Mouse (Mus musculus) MEL (cell line): ENCODE results near the gene Zfpm1. TPM values are rescaled to one million over a fixed set of nuclear protein-coding genes. Genes with fewer than 3 reads are reported as not detected.

Source experiments
- DNase-seq: peaks from one replicate; pipeline ENCODE4 v3.0.0; 2011; ENCODE audit warnings: low read depth, low spot score
- H3K27ac ChIP-seq: 2 replicates; pipeline ENCODE4 v1.5.1; 2012; ENCODE audit warnings: low read depth, mild to moderate bottlenecking, control low read depth, low read length, moderate library complexity; ENCODE audit not compliant: control insufficient read depth
- H3K27me3 ChIP-seq, 2 experiments: fragments of 150-350 bp in 1 of 2; sonication (generic) in 1 of 2; 2 replicates each; pipeline ENCODE4 v1.6.1; 2012; ENCODE audit warnings: low read length in 2 of 2, mild to moderate bottlenecking in 2 of 2, improper control_type of control experiment in 1 of 2, moderate library complexity in 1 of 2; ENCODE audit not compliant: insufficient read depth in 2 of 2, control insufficient read depth in 1 of 2
- H3K36me3 ChIP-seq, 2 experiments: 2 replicates each; pipeline ENCODE4 v1.6.1; 2012 to 2014; ENCODE audit warnings: low read length in 2 of 2, improper control_type of control experiment in 1 of 2, inconsistent platforms in 1 of 2, mild to moderate bottlenecking in 1 of 2; ENCODE audit not compliant: insufficient read depth in 2 of 2, control insufficient read depth in 1 of 2
- H3K4me1 ChIP-seq, 2 experiments: fragments of 150-350 bp in 1 of 2; sonication (generic) in 1 of 2; 2 replicates each; pipeline ENCODE4 v1.6.1; 2012; ENCODE audit warnings: low read length in 2 of 2, improper control_type of control experiment in 1 of 2, mild to moderate bottlenecking in 1 of 2; ENCODE audit not compliant: insufficient read depth in 2 of 2, control insufficient read depth in 1 of 2
- H3K4me3 ChIP-seq, 2 experiments: fragments of 150-350 bp in 1 of 2; sonication (generic) in 1 of 2; 2 replicates each; pipeline ENCODE4 v1.5.1; 2012; ENCODE audit warnings: low read depth in 2 of 2, low read length in 2 of 2, mild to moderate bottlenecking in 2 of 2, moderate library complexity in 2 of 2, control low read depth in 1 of 2, improper control_type of control experiment in 1 of 2; ENCODE audit not compliant: control insufficient read depth in 1 of 2, insufficient read depth in 1 of 2
- H3K79me2 ChIP-seq: 2 replicates; pipeline ENCODE4 v1.6.1; 2012; ENCODE audit warnings: mild to moderate bottlenecking, low read length, moderate library complexity; ENCODE audit not compliant: control insufficient read depth, poor library complexity, insufficient read depth
- H3K9ac ChIP-seq: 2 replicates; pipeline ENCODE4 v1.6.1; 2012; ENCODE audit warnings: low read depth, mild to moderate bottlenecking, control low read depth, low read length, moderate library complexity; ENCODE audit not compliant: control insufficient read depth, poor library complexity, severe bottlenecking
- H3K9me3 ChIP-seq: fragments of 150-350 bp; sonication (generic); replicated peaks from 2 replicates; pipeline ENCODE4 v1.6.1; 2012; ENCODE audit warnings: mild to moderate bottlenecking, low read length, improper control_type of control experiment, moderate library complexity; ENCODE audit not compliant: insufficient read depth
- CTCF ChIP-seq, 3 experiments: IDR thresholded peaks in 2 of 3; conservative IDR thresholded peaks in 1 of 3; 2 replicates each; pipeline ENCODE4 v1.5.1; 2011 to 2012; ENCODE audit warnings: low read length in 3 of 3, low read depth in 2 of 3, mild to moderate bottlenecking in 2 of 3, improper control_type of control experiment in 1 of 3, inconsistent platforms in 1 of 3, mixed read lengths in 1 of 3, moderate library complexity in 1 of 3; ENCODE audit not compliant: control insufficient read depth in 1 of 3, insufficient read depth in 1 of 3, poor library complexity in 1 of 3, severe bottlenecking in 1 of 3
- EP300 ChIP-seq, 2 experiments: IDR thresholded peaks; 2 replicates each; pipeline ENCODE4 v1.6.1; 2011; ENCODE audit warnings: improper control_type of control experiment in 2 of 2, low read length in 2 of 2, low read depth in 1 of 2, mild to moderate bottlenecking in 1 of 2
- ETS1 ChIP-seq: IDR thresholded peaks from 2 replicates; pipeline ENCODE4 v1.6.1; 2012; ENCODE audit warnings: low read depth, mild to moderate bottlenecking, inconsistent platforms, low read length, improper control_type of control experiment, moderate library complexity
- GABPA ChIP-seq: IDR thresholded peaks from 2 replicates; pipeline ENCODE4 v1.6.1; 2012; ENCODE audit warnings: low read depth, mild to moderate bottlenecking, inconsistent platforms, low read length, improper control_type of control experiment, moderate library complexity
- GATA1 ChIP-seq: IDR thresholded peaks from 2 replicates; pipeline ENCODE4 v1.6.1; 2011; ENCODE audit warnings: low read depth, low read length, improper control_type of control experiment
- MAZ ChIP-seq: IDR thresholded peaks from 2 replicates; pipeline ENCODE4 v1.6.1; 2012; ENCODE audit warnings: low read depth, mild to moderate bottlenecking, inconsistent platforms, low read length, improper control_type of control experiment
- MXI1 ChIP-seq: IDR thresholded peaks from 2 replicates; pipeline ENCODE4 v1.6.1; 2011; ENCODE audit warnings: mild to moderate bottlenecking, low read depth, low read length, improper control_type of control experiment
- NELFE ChIP-seq: IDR thresholded peaks from 2 replicates; pipeline ENCODE4 v1.6.1; 2011; ENCODE audit warnings: low read depth, low read length, improper control_type of control experiment
- POLR2A ChIP-seq, 2 experiments: IDR thresholded peaks; 2 replicates each; pipeline ENCODE4 v1.6.1; 2011 to 2012; ENCODE audit warnings: low read length in 2 of 2, mild to moderate bottlenecking in 2 of 2, control low read depth in 1 of 2, improper control_type of control experiment in 1 of 2, low read depth in 1 of 2, moderate library complexity in 1 of 2; ENCODE audit not compliant: control insufficient read depth in 1 of 2, insufficient read depth in 1 of 2, poor library complexity in 1 of 2
- RAD21 ChIP-seq: IDR thresholded peaks from 2 replicates; pipeline ENCODE4 v1.6.1; 2011; ENCODE audit warnings: mild to moderate bottlenecking, low read depth, low read length, improper control_type of control experiment
- RCOR1 ChIP-seq: IDR thresholded peaks from 2 replicates; pipeline ENCODE4 v1.6.1; 2012; ENCODE audit warnings: low read depth, mild to moderate bottlenecking, inconsistent platforms, low read length, improper control_type of control experiment
- SIN3A ChIP-seq: IDR thresholded peaks from 2 replicates; pipeline ENCODE4 v1.6.1; 2012; ENCODE audit warnings: low read length, improper control_type of control experiment, inconsistent platforms
- SMC3 ChIP-seq: IDR thresholded peaks from 2 replicates; pipeline ENCODE4 v1.6.1; 2011; ENCODE audit warnings: low read depth, low read length, improper control_type of control experiment
- TAL1 ChIP-seq: IDR thresholded peaks from 2 replicates; pipeline ENCODE4 v1.6.1; 2012; ENCODE audit warnings: mild to moderate bottlenecking, inconsistent platforms, low read length, moderate library complexity, mixed read lengths
- TCF12 ChIP-seq: IDR thresholded peaks from 2 replicates; pipeline ENCODE4 v1.6.1; 2014; ENCODE audit warnings: low read depth, mild to moderate bottlenecking, inconsistent platforms, low read length, improper control_type of control experiment, moderate library complexity
- ZC3H11A ChIP-seq: IDR thresholded peaks from 2 replicates; pipeline ENCODE4 v1.6.1; 2012; ENCODE audit warnings: low read depth, mild to moderate bottlenecking, inconsistent platforms, low read length, improper control_type of control experiment
- ZKSCAN1 ChIP-seq: IDR thresholded peaks from 2 replicates; pipeline ENCODE4 v1.6.1; 2012; ENCODE audit warnings: low read depth, mild to moderate bottlenecking, inconsistent platforms, low read length, improper control_type of control experiment, moderate library complexity
- polyA plus RNA-seq, 2 experiments: library from polyadenylated mRNA; stranded (reverse) in 1 of 2; unstranded in 1 of 2; fragments of >175 nt in 1 of 2; fragments of >200 nt in 1 of 2; gene quantifications; 2 replicates each; pipeline versions ENCODE4 v1.2.1 to v1.2.4; 2012; ENCODE audit warnings: low replicate concordance in 2 of 2, low read depth in 1 of 2; ENCODE audit not compliant: insufficient read length in 2 of 2, insufficient read depth in 1 of 2, missing spikeins in 1 of 2
- total RNA-seq: library from RNA; depleted of rRNA; stranded (reverse); fragments of 300-350 nt; gene quantifications from 2 replicates; pipeline ENCODE4 v1.2.3, GENCODE M21; 2012

Zfpm1 gene
- total and polyA plus RNA-seq, 3 experiments: 133 to 343 (median 260) TPM

DNA sequence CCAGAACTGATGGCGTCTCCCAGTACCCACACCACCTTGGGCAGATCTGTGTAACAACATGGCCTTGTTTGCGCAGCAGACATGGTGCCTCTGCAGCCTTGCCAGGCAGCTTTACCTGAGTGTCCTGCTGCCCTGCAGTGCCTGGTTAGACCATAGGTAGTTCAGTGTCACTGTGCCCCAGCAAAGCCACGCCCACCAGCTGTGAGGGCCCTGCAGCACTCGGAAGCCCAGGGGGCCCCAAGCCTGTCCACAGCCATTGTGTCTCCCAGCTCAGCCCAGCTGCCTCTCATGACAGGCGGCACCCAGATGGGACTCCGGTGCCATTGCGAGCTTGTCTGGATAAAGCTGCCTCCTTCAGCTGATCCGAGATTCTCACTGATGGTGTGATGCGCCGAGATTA is 9.6 kb downstream of the Zfpm1 start:
- no peaks in the 10 kb centered on the region for H3K27me3 ChIP-seq
- no peak overlapping the region; the same call in 1 of the 2 replicates for H3K9ac ChIP-seq
- H3K27ac ChIP-seq: peak overlapping the region; percentile 95
- H3K9me3 ChIP-seq: no peaks in the 10 kb centered on the region
- H3K4me1 ChIP-seq: peaks cover 19 to 95% of the 10 kb centered on the region in 2 experiments
- DNase-seq: no peak
- peaks cover 88% of the 10 kb centered on the region for H3K79me2 ChIP-seq
- H3K4me3 ChIP-seq: no peak overlapping the region
- TF ChIP-seq POLR2A (IDR thresholded peaks at IDR 0.05; ENCODE audit: control insufficient read depth in 1 of 2, insufficient read depth in 1 of 2, low read depth in 1 of 2, low read length in 2 of 2, poor library complexity in 1 of 2): no peak
- no peak for TF ChIP-seq GATA1
- no peak for TF ChIP-seq SMC3
- no peak for TF ChIP-seq ZC3H11A
- TF ChIP-seq SIN3A: 0 out of 2 replicates have a peak, but pooled peaks have one; percentile 11
- TF ChIP-seq, all 39 proteins: peak for 1
- peaks cover 2 to 82% of the 10 kb centered on the region in 2 experiments; a peak in 3 of 4 replicates for H3K36me3 ChIP-seq

- TF ChIP-seq TAL1: peak; percentile 36; the same call in 1 of the 2 replicates
- TF ChIP-seq MXI1: no peak
- TF ChIP-seq RAD21: no peak
- no peak for TF ChIP-seq POLR2A (IDR thresholded peaks at IDR 0.05; ENCODE audit: control insufficient read depth in 1 of 2, insufficient read depth in 1 of 2, low read depth in 1 of 2, low read length in 2 of 2, poor library complexity in 1 of 2)
- TF ChIP-seq EP300 (IDR thresholded peaks at IDR 0.05; ENCODE audit: low read depth in 1 of 2, low read length in 2 of 2): peak; percentile 45 to 77; a peak in 3 of 4 replicates
- TF ChIP-seq RCOR1: peak; percentile 41; the same call in 1 of the 2 replicates
- peak; percentile 94 for TF ChIP-seq GATA1
- no peak for TF ChIP-seq SMC3
- no peak; the same call in 1 of the 2 replicates for TF ChIP-seq SIN3A
- TF ChIP-seq ZKSCAN1: no peak
- peak; percentile 33; the same call in 1 of the 2 replicates for TF ChIP-seq MAZ
- TF ChIP-seq ETS1: peak; percentile 50
- peak; percentile 88 for TF ChIP-seq TCF12
- peak overlapping the region; percentile 58 for H3K9ac ChIP-seq
- peaks cover 7 to 81% of the 10 kb centered on the region in 2 experiments; a peak in 3 of 4 replicates for H3K36me3 ChIP-seq
- peaks cover 18 to 93% of the 10 kb centered on the region in 2 experiments for H3K4me1 ChIP-seq
- no peaks in the 10 kb centered on the region for H3K27me3 ChIP-seq
- no peak overlapping the region for H3K4me3 ChIP-seq
- peaks cover 87% of the 10 kb centered on the region for H3K79me2 ChIP-seq
- H3K27ac ChIP-seq: peak overlapping the region; percentile 95
- no peaks in the 10 kb centered on the region for H3K9me3 ChIP-seq
- DNase-seq: peak; percentile 56
These were observed 11.5 kb downstream of the Zfpm1 start for GRCm38 (mm10) chr8:122293484-122293883.

- Histone ChIP-seq H3K27me3 (no peaks in the 10 kb centered on the region), H3K4me1 (peaks cover 18 to 93% of the 10 kb centered on the region in 2 experiments), H3K27ac (peak overlapping the region; percentile 95), H3K9ac (peak overlapping the region; percentile 58), H3K4me3 (no peak overlapping the region), H3K79me2 (peaks cover 87% of the 10 kb centered on the region), H3K36me3 (peaks cover 10 to 79% of the 10 kb centered on the region in 2 experiments; a peak in 3 of 4 replicates), H3K9me3 (no peaks in the 10 kb centered on the region)
- TF ChIP-seq ETS1: 0 out of 2 replicates have a peak, but pooled peaks have one; percentile 9
- TF ChIP-seq CTCF (IDR thresholded peaks at IDR 0.05 in 2 of 3, conservative IDR thresholded peaks at IDR 0.05 in 1 of 3; ENCODE audit: control insufficient read depth in 1 of 3, insufficient read depth in 1 of 3, low read depth in 2 of 3, low read length in 3 of 3, poor library complexity in 1 of 3, severe bottlenecking in 1 of 3): no peak
- TF ChIP-seq POLR2A (IDR thresholded peaks at IDR 0.05; ENCODE audit: control insufficient read depth in 1 of 2, insufficient read depth in 1 of 2, low read depth in 1 of 2, low read length in 2 of 2, poor library complexity in 1 of 2): peak; percentile 45 to 70; a peak in 2 of 4 replicates
- peak; percentile 24; the same call in 1 of the 2 replicates for TF ChIP-seq GATA1
- TF ChIP-seq NELFE: 0 out of 2 replicates have a peak, but pooled peaks have one; percentile 30
- TF ChIP-seq GABPA: no peak
- TF ChIP-seq EP300 (IDR thresholded peaks at IDR 0.05; ENCODE audit: low read depth in 1 of 2, low read length in 2 of 2): peak in 1 of 2 experiments; percentile 57; a peak in 2 of 4 replicates
- TF ChIP-seq TAL1: no peak
- peak; percentile 91 for DNase-seq
These were observed 12.3 kb downstream of the Zfpm1 start for GRCm38 (mm10) chr8:122294273-122294683.
